Mouse (Mus musculus) bone marrow macrophage, adult 2 months (primary cell): ENCODE data around the gene Cenpe.

Experiments used
- CTCF ChIP-seq: IDR thresholded peaks from 2 replicates; pipeline ENCODE4 v1.5.1; 2012; ENCODE audit warnings: low read depth, mild to moderate bottlenecking, low read length, moderate library complexity
- POLR2A ChIP-seq: IDR thresholded peaks from 2 replicates; pipeline ENCODE4 v1.6.1; 2012; ENCODE audit warnings: mild to moderate bottlenecking, low read depth, low read length, borderline replicate concordance

DNA sequence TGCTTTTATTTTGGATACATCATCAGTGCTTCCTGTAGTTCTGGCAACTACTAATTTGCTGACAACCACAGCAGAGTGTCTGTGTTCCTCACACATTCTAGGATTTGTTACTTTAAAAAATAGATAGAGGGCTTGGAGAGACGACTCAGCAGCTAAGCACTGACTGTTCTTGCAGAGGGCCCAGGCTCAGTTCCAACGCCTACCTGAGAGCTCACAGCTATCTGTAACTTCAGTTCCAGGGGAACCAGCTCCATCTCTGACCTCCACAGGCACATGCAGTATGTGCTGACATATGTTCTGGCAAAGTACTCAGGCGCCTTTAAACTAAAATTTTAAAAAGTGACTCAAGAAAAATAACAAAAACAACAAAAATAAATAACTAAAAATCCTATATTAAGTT, 19.7 kb downstream of the Cenpe start:
- TF ChIP-seq POLR2A: no peak
- no peak for TF ChIP-seq CTCF
